Mouse (Mus musculus) C2C12 (cell line): ENCODE results near the gene Wwc1. TPM values are rescaled to one million over a fixed set of nuclear protein-coding genes. Genes with fewer than 3 reads are reported as not detected.

ENCODE experiments used
- H3K27me3 ChIP-seq: one replicate; pipeline ENCODE4 v1.6.1; 2011; ENCODE audit not compliant: control insufficient read depth, insufficient read depth, insufficient read length
- H3K36me3 ChIP-seq: one replicate; pipeline ENCODE4 v1.6.1; 2011; ENCODE audit not compliant: control insufficient read depth, insufficient read depth
- H3K4me3 ChIP-seq: one replicate; pipeline ENCODE4 v1.5.1; 2011; ENCODE audit warnings: mild to moderate bottlenecking, control low read depth; ENCODE audit not compliant: poor library complexity, insufficient read depth, severe bottlenecking
- H3K79me2 ChIP-seq: one replicate; pipeline ENCODE4 v1.6.1; 2011; ENCODE audit not compliant: control insufficient read depth, insufficient read depth
- H3K79me3 ChIP-seq: one replicate; pipeline ENCODE4 v1.6.1; 2011; ENCODE audit warnings: low read depth, control low read depth
- H3ac ChIP-seq: one replicate; pipeline ENCODE3; 2011; ENCODE audit warnings: low read depth; ENCODE audit not compliant: control insufficient read depth, insufficient read length
- CEBPB ChIP-seq: IDR thresholded peaks from one replicate; pipeline ENCODE4 v1.6.1; 2011; ENCODE audit warnings: low read depth, mild to moderate bottlenecking, control low read depth, moderate library complexity
- CTCF ChIP-seq: IDR thresholded peaks from one replicate; pipeline ENCODE4 v1.5.1; 2011; ENCODE audit not compliant: control insufficient read depth, insufficient read depth, insufficient read length
- FOSL1 ChIP-seq: IDR thresholded peaks from one replicate; pipeline ENCODE4 v1.8.0; 2011; ENCODE audit warnings: mild to moderate bottlenecking, low read length; ENCODE audit not compliant: poor library complexity, insufficient read depth, severe bottlenecking
- MAX ChIP-seq: IDR thresholded peaks from one replicate; pipeline ENCODE4 v1.6.1; 2011; ENCODE audit warnings: mild to moderate bottlenecking, control low read depth
- MYOD1 ChIP-seq: IDR thresholded peaks from one replicate; pipeline ENCODE4 v1.6.1; 2011; ENCODE audit warnings: low read depth; ENCODE audit not compliant: control insufficient read depth, insufficient read length
- MYOG ChIP-seq: IDR thresholded peaks from one replicate; pipeline ENCODE4 v1.6.1; 2011; ENCODE audit not compliant: control insufficient read depth, insufficient read length; ENCODE audit errors: extremely low read depth
- USF1 ChIP-seq: IDR thresholded peaks from one replicate; pipeline ENCODE4 v1.6.1; 2011; ENCODE audit warnings: low read depth, mild to moderate bottlenecking, control low read depth, moderate library complexity
- polyA plus RNA-seq: library from polyadenylated mRNA; unstranded; fragments of >200 nt; fragmentation: generic; extraction: Trizol; gene quantifications from one replicate; pipeline ENCODE4 v1.2.1, GENCODE M21; 2012; ENCODE audit warnings: missing spikeins

The Wwc1 gene
- polyA plus RNA-seq, 1 experiment: 4.6 TPM

DNA sequence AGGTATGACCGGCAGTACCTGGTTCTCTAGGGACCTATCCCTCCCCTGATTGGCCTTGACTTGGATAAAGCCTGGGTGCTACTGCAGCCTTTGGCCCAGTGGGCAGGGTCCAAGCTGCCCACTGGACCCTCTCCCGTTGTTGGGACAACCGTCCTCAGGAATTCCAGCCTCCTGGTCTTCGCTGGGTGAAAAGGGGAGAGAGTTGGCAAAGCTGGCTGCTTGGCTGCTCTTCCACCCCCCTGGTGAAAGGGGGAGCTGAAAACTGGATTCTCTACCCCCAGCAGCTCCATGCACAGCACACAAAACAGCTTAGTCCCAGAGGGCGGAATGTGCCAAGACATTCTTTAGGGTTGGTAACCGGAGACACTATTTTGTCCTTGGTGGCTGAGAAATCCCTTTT lies 3.8 kb downstream of the Wwc1 start:
- Histone ChIP-seq H3K79me2 (peaks cover 78% of the 10 kb centered on the region), H3K4me3 (no peak overlapping the region), H3K27me3 (no peaks in the 10 kb centered on the region), H3ac (no peak overlapping the region), H3K36me3 (peaks cover 4% of the 10 kb centered on the region), H3K79me3 (peaks cover 28% of the 10 kb centered on the region)
- TF ChIP-seq MYOG (no peak), CEBPB (no peak), MYOD1 (no peak), CTCF (no peak), MAX (no peak), USF1 (no peak), FOSL1 (no peak)

DNA sequence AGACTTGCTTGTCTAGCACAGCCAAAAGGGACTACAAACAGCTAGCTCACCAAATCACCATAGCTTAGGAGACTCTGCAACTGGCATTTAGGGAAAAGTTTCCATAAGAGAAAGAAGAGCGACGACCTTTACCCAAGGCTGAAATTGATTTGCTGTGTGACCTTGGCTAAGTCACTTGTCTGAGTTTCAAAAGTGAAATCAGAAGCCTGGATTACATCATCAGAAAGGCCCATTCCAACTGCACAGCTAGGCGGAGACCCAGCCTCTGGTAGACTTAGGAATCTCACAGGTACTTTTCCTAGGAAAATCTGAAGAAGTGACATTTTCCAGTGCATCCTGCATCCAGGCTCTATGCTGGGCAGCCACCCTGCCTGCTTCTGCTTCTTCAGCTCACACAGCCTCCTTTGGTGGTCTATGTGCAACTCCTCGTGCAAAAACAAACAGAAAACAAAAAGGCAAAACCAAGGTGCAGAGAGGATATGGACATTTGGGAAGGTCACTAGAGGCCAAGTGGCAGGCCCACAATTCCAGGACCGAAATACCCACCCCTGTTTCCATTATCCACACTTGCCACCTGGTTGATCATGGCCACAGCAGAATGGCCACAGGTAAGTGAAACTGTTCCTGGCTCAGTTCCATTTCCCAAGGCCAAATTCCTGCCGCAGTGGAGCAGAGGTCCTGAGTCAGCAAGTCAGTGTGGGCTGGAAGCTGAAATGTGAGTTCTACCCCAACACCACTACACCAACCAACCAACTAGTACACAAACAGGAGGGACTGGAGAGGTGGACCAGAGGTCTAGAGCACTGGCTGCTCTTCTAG lies 5.5 kb downstream of the Wwc1 start:
- Histone ChIP-seq H3ac (no peak overlapping the region), H3K4me3 (no peak overlapping the region), H3K79me2 (peaks cover 83% of the 10 kb centered on the region), H3K79me3 (peaks cover 28% of the 10 kb centered on the region), H3K36me3 (peaks cover 4% of the 10 kb centered on the region), H3K27me3 (no peaks in the 10 kb centered on the region)
- TF ChIP-seq FOSL1: no peak
- TF ChIP-seq CEBPB: no peak
- TF ChIP-seq CTCF: no peak
- TF ChIP-seq USF1: no peak
- TF ChIP-seq MYOD1: no peak

DNA sequence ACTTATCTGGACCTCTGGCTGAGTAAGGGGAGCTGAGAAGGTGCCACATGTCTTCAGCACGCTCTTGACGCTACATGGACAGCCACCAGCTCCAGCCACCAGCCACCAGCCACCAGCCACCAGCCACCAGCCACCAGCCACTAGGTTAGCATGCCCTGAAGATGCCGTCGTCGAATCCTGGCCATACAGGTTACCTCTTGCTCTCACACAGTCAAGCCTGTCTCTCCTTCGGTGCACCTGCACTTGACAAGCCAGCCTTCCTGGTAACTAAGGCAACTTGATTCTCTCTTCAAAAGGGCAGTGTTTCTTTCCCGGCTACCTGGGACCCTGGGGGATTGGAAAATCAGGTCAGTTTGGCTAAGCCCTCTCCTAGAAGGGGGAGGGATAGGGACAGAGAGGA lies 7.2 kb downstream of the Wwc1 start:
- Histone ChIP-seq H3K36me3 (peaks cover 4% of the 10 kb centered on the region), H3ac (no peak overlapping the region), H3K4me3 (no peak overlapping the region), H3K79me2 (peaks cover 78% of the 10 kb centered on the region), H3K27me3 (no peaks in the 10 kb centered on the region), H3K79me3 (peaks cover 22% of the 10 kb centered on the region)
- no peak for TF ChIP-seq USF1

DNA sequence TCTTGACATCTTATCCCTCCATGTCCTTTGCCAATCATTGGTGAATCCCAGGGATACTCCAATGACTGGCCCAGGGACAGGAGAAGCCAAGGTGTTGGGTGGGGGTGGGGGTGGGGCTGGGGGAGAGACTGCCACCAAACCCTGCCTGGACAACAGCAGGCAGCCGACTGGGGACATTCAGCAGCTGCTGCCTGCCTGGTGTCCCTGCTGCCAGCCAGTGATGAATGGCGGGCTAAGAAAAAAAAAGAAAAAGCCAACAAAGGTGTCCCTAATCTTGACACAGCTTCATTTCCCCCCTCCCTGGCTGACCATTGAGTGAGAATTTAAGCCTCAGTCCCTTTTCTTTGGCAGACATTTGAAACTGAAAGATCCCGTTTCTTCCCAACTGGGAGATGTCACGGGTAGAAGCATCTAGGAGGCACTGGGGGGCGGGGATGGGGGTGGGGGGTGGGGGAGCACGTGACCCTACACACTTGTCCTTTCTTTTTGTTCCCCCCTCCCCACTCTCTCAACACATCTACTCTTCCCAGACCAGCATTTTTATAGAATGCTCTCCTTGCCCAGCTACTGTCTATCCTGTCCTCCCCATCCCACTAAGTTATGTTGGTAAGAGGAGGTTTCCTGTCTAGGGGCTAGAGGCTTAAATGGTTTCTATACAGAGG lies 7.9 kb downstream of the Wwc1 start:
- no peak overlapping the region for H3ac ChIP-seq
- peaks cover 76% of the 10 kb centered on the region for H3K79me2 ChIP-seq
- H3K36me3 ChIP-seq: peaks cover 4% of the 10 kb centered on the region
- no peak for TF ChIP-seq MAX
- TF ChIP-seq MYOD1: no peak
- no peak for TF ChIP-seq USF1
- no peak for TF ChIP-seq CTCF
- no peak for TF ChIP-seq CEBPB
- no peak for TF ChIP-seq FOSL1
- TF ChIP-seq MYOG: no peak
- no peak overlapping the region for H3K4me3 ChIP-seq
- H3K27me3 ChIP-seq: no peaks in the 10 kb centered on the region
- H3K79me3 ChIP-seq: peaks cover 21% of the 10 kb centered on the region

DNA sequence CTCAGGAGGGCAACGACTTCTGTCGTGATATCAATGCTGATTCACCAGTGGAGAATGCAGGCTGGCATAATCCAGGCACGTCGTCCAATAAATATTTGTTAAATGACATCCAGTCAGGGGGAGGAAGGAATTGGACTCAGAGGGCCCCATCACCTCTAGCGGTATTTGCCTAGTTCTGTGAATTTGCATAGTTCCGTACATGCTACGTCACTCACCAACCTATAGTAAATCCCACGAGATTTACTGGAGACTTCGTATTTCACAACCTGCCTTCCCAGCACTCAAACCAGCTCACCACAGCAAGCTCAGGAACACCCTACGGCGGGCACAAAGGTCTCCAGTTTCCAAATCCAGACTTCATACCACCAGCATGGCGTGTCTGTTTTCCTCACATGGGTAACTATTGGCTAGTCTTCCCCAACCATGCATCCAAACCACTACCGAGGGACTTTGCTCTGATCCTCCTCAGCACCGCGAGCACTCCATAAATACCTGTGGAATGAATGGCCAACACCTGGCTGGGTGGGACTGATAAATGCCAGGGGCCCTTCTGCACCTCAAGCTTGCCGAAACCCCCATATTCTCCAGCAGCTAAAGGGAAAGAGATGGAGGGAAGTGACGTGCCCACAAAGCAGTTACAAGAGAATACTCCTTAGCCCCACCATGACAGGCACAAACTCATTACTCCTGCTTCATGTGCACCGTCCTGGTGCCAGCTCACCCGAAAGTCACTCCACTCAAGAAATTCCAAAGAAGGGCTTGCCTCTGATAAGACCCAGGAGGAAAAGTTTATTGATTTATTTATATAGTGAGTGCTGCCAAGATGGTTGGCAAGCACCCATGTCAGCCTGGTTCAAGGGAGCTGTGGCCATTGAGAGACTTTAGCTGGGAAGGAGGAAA lies 9.3 kb downstream of the Wwc1 start:
- peak; percentile 91 for TF ChIP-seq CEBPB
- TF ChIP-seq MYOD1: peak; percentile 44
- no peak for TF ChIP-seq USF1
- TF ChIP-seq CTCF: no peak
- no peak for TF ChIP-seq FOSL1
- no peak for TF ChIP-seq MYOG
- no peak for TF ChIP-seq MAX
- Histone ChIP-seq H3K36me3 (peaks cover 4% of the 10 kb centered on the region), H3ac (peak overlapping the region; percentile 14), H3K79me3 (peaks cover 16% of the 10 kb centered on the region), H3K27me3 (no peaks in the 10 kb centered on the region), H3K79me2 (peaks cover 69% of the 10 kb centered on the region), H3K4me3 (no peak overlapping the region)
